Mouse (Mus musculus) CH12.LX (cell line): ENCODE measurements at regions not wholly inside any gene's neighbourhood (a gene's known extent, or its start where the extent isn't known, plus 50 kb on each side); places are given as distances from the start of the nearest gene placed in this dataset.

ENCODE experiments used
- CTCF ChIP-seq, 2 experiments: IDR thresholded peaks in 1 of 2; conservative IDR thresholded peaks in 1 of 2; 2 replicates each; pipeline ENCODE4 v1.5.1; 2011 to 2012; ENCODE audit warnings: low read depth in 2 of 2, low read length in 2 of 2, improper control_type of control experiment in 1 of 2, inconsistent platforms in 1 of 2, mild to moderate bottlenecking in 1 of 2, moderate library complexity in 1 of 2
- HCFC1 ChIP-seq: IDR thresholded peaks from 2 replicates; pipeline ENCODE4 v1.6.1; 2012; ENCODE audit warnings: low read depth, mild to moderate bottlenecking, inconsistent platforms, low read length, improper control_type of control experiment
- MAFK ChIP-seq: IDR thresholded peaks from 2 replicates; pipeline ENCODE4 v1.6.1; 2011; ENCODE audit warnings: low read length, improper control_type of control experiment; ENCODE audit not compliant: insufficient replicate concordance
- MAX ChIP-seq: IDR thresholded peaks from 2 replicates; pipeline ENCODE4 v1.6.1; 2011; ENCODE audit warnings: low read length, improper control_type of control experiment
- MAZ ChIP-seq: IDR thresholded peaks from 2 replicates; pipeline ENCODE4 v1.6.1; 2012; ENCODE audit warnings: low read depth, mild to moderate bottlenecking, inconsistent platforms, low read length, improper control_type of control experiment, moderate library complexity
- MYC ChIP-seq: IDR thresholded peaks from 2 replicates; pipeline ENCODE4 v1.6.1; 2011; ENCODE audit warnings: low read depth, mild to moderate bottlenecking, improper control_type of control experiment, low read length
- NELFE ChIP-seq: IDR thresholded peaks from 2 replicates; pipeline ENCODE4 v1.6.1; 2011; ENCODE audit warnings: low read depth, low read length, improper control_type of control experiment
- POLR2A ChIP-seq: IDR thresholded peaks from 2 replicates; pipeline ENCODE4 v1.6.1; 2011; ENCODE audit warnings: low read depth, mild to moderate bottlenecking, improper control_type of control experiment, low read length
- POLR2AphosphoS2 ChIP-seq: IDR thresholded peaks from 2 replicates; pipeline ENCODE4 v1.6.1; 2011; ENCODE audit warnings: low read depth, low read length, improper control_type of control experiment
- SIN3A ChIP-seq: IDR thresholded peaks from 2 replicates; pipeline ENCODE4 v1.6.1; 2012; ENCODE audit warnings: low read length, improper control_type of control experiment, inconsistent platforms
- TBP ChIP-seq: conservative IDR thresholded peaks from 2 replicates; pipeline ENCODE4 v1.6.1; 2011; ENCODE audit warnings: low read depth, low read length, improper control_type of control experiment
- UBTF ChIP-seq: IDR thresholded peaks from 2 replicates; pipeline ENCODE4 v1.6.1; 2012; ENCODE audit warnings: low read depth, mild to moderate bottlenecking, inconsistent platforms, low read length, improper control_type of control experiment, moderate library complexity
- USF2 ChIP-seq: conservative IDR thresholded peaks from 2 replicates; pipeline ENCODE4 v1.6.1; 2011; ENCODE audit warnings: low read depth, low read length, improper control_type of control experiment
- ZMIZ1 ChIP-seq: IDR thresholded peaks from 2 replicates; pipeline ENCODE4 v1.6.1; 2012; ENCODE audit warnings: low read depth, mild to moderate bottlenecking, inconsistent platforms, low read length, improper control_type of control experiment

- TF ChIP-seq POLR2AphosphoS2 (no peak), TBP (no peak), UBTF (no peak), USF2 (no peak), MAX (no peak), SIN3A (no peak), HCFC1 (no peak), MAFK (no peak), POLR2A (no peak), CTCF (conservative IDR thresholded peaks at IDR 0.05 in 1 of 2, IDR thresholded peaks at IDR 0.05 in 1 of 2; ENCODE audit: low read depth in 2 of 2, low read length in 2 of 2) (no peak), NELFE (no peak), MAZ (no peak), ZMIZ1 (no peak), MYC (no peak)
Measured at GRCm38 (mm10) chr13:97694356-97694990, 66.0 kb downstream of the Gm10260 start.
